Mouse (Mus musculus) heart, postnatal 0 days (tissue): ENCODE results near the gene Gm1043.

Experiments
- CTCF ChIP-seq: IDR thresholded peaks from 2 replicates; pipeline ENCODE4 v1.5.1; 2016; ENCODE audit warnings: antibody characterized with exemption, control low read depth, low read depth
- EP300 ChIP-seq: IDR thresholded peaks from 2 replicates; pipeline ENCODE4 v1.6.1; 2016; ENCODE audit warnings: antibody characterized with exemption, low read depth

DNA sequence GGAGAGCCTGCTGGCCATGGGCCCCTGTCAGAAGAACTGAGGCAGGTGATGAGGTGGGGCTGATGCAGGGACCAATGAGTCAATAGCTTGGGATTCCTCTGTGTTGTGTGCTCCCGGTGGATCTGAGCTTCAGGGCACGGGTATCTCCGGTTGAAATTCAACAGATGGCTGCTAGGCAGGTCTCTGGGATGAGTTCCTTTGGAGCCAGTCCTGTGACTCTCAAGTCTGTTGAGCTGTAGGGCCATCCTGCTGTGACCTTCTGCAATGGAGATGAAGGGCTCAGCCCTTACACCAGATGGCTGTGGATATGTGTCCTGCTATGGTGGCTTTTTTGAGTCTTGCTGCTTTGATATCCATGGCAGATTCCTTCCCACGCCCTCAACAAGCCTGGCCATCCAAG, 162.3 kb downstream of the Gm1043 start:
- TF ChIP-seq CTCF = no peak
- no peak for TF ChIP-seq EP300
